ENCODE assay signal across 12 mouse cellular contexts in the genomic region with DNA sequence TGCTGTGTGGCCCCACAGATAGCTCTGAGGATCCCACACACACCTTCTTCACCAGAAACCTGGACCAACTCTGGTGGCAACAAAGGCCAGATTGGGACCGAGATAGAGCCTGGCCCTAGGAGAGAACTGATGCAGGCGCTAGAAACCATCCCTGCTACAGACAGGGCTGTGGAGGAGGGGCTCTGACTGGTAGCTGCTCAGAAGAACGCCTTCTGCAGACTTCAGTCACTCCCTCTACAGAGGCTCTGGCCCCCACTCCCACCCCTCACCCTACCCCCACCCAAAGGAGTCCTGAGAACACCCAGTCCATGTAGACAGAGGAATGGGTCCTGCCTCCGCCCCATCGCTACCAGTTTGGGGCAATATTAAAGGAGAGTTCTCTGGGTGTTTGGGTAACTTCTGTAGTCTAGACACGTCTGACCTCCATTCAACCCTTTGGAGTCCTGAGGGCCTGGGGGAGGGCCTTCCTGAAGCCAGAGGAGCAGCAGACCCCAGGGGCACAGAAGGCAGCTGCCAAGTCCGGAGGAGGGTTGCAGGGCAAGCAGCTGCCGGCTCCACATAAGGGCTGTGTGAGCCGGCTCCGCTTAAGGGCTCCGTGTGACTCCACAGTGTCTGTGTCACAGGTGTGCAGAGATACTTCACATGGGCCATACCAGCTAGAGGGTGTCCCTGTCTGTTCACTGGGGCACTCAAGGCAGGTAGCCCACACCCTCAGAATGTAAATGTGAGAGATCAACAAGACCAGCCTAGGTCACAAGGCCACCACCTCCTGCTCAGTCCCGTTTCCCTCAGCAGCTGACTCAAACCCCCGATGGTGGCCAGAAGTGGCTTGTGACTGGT. TPM values are rescaled to one million over a fixed set of nuclear protein-coding genes. Genes with fewer than 3 reads are reported as not detected.
DNase-seq lines count a peak whose midpoint lies in the region; ATAC-seq and TF ChIP-seq lines count a peak whose summit lies in the region.
"Had no signal": no experiment of that assay in that cellular context is flagged by ENCODE, and none has a peak within 500 bp of the region (broad histone marks: within the 10 kb centered on the region; RNA-seq: fewer than 3 reads in every experiment).

No protein-coding gene starts in this region.

- H3K4me3 ChIP-seq in kidney, embryonic 14.5 days (ENCODE audit: low read length): no peak overlapping the region
- no peak overlapping the region for H3K4me3 ChIP-seq in forebrain, embryonic 13.5 days
- no peak overlapping the region for H3K4me3 ChIP-seq in midbrain, embryonic 11.5 days (ENCODE audit: low read depth, low read length)

- peaks cover 24% of the 10 kb centered on the region for H3K4me1 ChIP-seq in kidney, embryonic 14.5 days (ENCODE audit: control insufficient read depth, insufficient read depth, low read length)
- peaks cover 54% of the 10 kb centered on the region for H3K4me1 ChIP-seq in forebrain, embryonic 13.5 days
- peaks cover 34% of the 10 kb centered on the region for H3K4me1 ChIP-seq in midbrain, embryonic 11.5 days (ENCODE audit: control insufficient read depth, insufficient read depth, low read length)

- TF ChIP-seq POLR2A in brain, embryonic 14.5 days (IDR thresholded peaks at IDR 0.05; ENCODE audit: borderline replicate concordance, extremely low read depth, insufficient read depth, insufficient read length, poor library complexity, severe bottlenecking): no peak

- ATAC-seq in kidney, embryonic 14.5 days (ENCODE audit: low FRiP score, low TSS enrichment): 0 out of 2 replicates have a peak, but pooled peaks have one; percentile 36
- peak; percentile 28; the same call in 1 of the 2 replicates for ATAC-seq in forebrain, embryonic 13.5 days
- ATAC-seq in midbrain, embryonic 11.5 days (ENCODE audit: low FRiP score): peak; percentile 72
- ATAC-seq: intestine, embryonic 16.5 days had no signal

- intact Hi-C loops in left cerebral cortex, postnatal 25 days (cut with DNase I): no loop called here

- no peak for DNase-seq in kidney, adult 9 months
- DNase-seq in brain, embryonic 14.5 days (ENCODE audit: low read depth): peak; percentile 66
- peak; percentile 92 for DNase-seq in midbrain, embryonic 11.5 days (ENCODE audit: low spot score, missing footprints)
- no peak for DNase-seq in thymus, postnatal 14 days
- DNase-seq in left cerebral cortex, postnatal 25 days (ENCODE audit: low spot score in 2 of 2): no peak
- DNase-seq in T-cell, adult 2 months (ENCODE audit: low spot score): no peak
- DNase-seq: adrenal gland, adult 8-10 months; cerebellum, adult 8-10 months; thymus, postnatal 4 days had no signal

- H3K9ac ChIP-seq in kidney, embryonic 14.5 days (ENCODE audit: low read depth, low read length): 0 out of 2 replicates have a peak overlapping the region, but pooled peaks have one; percentile 28
- peak overlapping the region; percentile 26 for H3K9ac ChIP-seq in forebrain, embryonic 13.5 days
- 0 out of 2 replicates have a peak overlapping the region, but pooled peaks have one; percentile 27 for H3K9ac ChIP-seq in midbrain, embryonic 11.5 days (ENCODE audit: low read length)

- WGBS in kidney, embryonic 14.5 days: 12% methylated on average over 13 of the region's 13 CpGs
- WGBS in forebrain, embryonic 13.5 days: 46% methylated on average over 13 of the region's 13 CpGs
- 48% methylated on average over 13 of the region's 13 CpGs for WGBS in midbrain, embryonic 11.5 days

- no peaks in the 10 kb centered on the region for H3K9me3 ChIP-seq in kidney, embryonic 14.5 days (ENCODE audit: control insufficient read depth, low read length)
- H3K9me3 ChIP-seq in forebrain, embryonic 13.5 days (replicated peaks): no peaks in the 10 kb centered on the region
- no peaks in the 10 kb centered on the region for H3K9me3 ChIP-seq in midbrain, embryonic 11.5 days (ENCODE audit: control insufficient read depth, low read length)

- no peaks in the 10 kb centered on the region for H3K36me3 ChIP-seq in kidney, embryonic 14.5 days (ENCODE audit: control insufficient read depth, insufficient read depth, low read length)
- peaks cover 9% of the 10 kb centered on the region; the same call in 1 of the 2 replicates for H3K36me3 ChIP-seq in forebrain, embryonic 13.5 days (ENCODE audit: poor library complexity, severe bottlenecking)
- no peaks in the 10 kb centered on the region for H3K36me3 ChIP-seq in midbrain, embryonic 11.5 days (ENCODE audit: control insufficient read depth, insufficient read depth, low read length)

- H3K27ac ChIP-seq in kidney, embryonic 14.5 days (ENCODE audit: low read depth, low read length): no peak overlapping the region
- peak overlapping the region; percentile 31; the same call in 1 of the 2 replicates for H3K27ac ChIP-seq in forebrain, embryonic 13.5 days
- H3K27ac ChIP-seq in midbrain, embryonic 11.5 days (ENCODE audit: low read depth, low read length): peak overlapping the region; percentile 26; the same call in 1 of the 2 replicates

- H3K27me3 ChIP-seq in kidney, embryonic 14.5 days (ENCODE audit: control insufficient read depth, insufficient read depth, low read length): no peaks in the 10 kb centered on the region
- no peaks in the 10 kb centered on the region for H3K27me3 ChIP-seq in forebrain, embryonic 13.5 days
- H3K27me3 ChIP-seq in midbrain, embryonic 11.5 days (ENCODE audit: control insufficient read depth, insufficient read depth, low read length): no peaks in the 10 kb centered on the region

- H3K4me2 ChIP-seq in kidney, embryonic 14.5 days (replicated peaks; ENCODE audit: low read depth, low read length): no peak overlapping the region; the same call in 1 of the 2 replicates
- no peak overlapping the region; the same call in 1 of the 2 replicates for H3K4me2 ChIP-seq in forebrain, embryonic 13.5 days
- no peak overlapping the region for H3K4me2 ChIP-seq in midbrain, embryonic 11.5 days

- no peak for TF ChIP-seq CTCF in brain, embryonic 14.5 days (IDR thresholded peaks at IDR 0.05; ENCODE audit: borderline replicate concordance, extremely low read depth, insufficient read depth, insufficient read length)

RNA-seq across cellular contexts. Expression of gene Actg1, which starts 51.8 kb away (rescaled TPM):
- 2,303 and 2,603 TPM in 2 replicates for polyA plus RNA-seq in kidney, embryonic 14.5 days (2014; fragmentation: Nextera tagmentation; extraction: Ambion mirVana)
- 1,716 and 3,108 TPM in 2 replicates for polyA plus RNA-seq in brain, embryonic 14.5 days (2012; rRNA removed)
- 3,229 and 3,555 TPM in 2 replicates for polyA plus RNA-seq in forebrain, embryonic 13.5 days (2015; fragmentation: Nextera tagmentation; extraction: Ambion mirVana)
- 2,965 and 3,081 TPM in 2 replicates for polyA plus RNA-seq in midbrain, embryonic 11.5 days (2014; fragmentation: Nextera tagmentation; extraction: Ambion mirVana)
- 1,000 to 10,000 TPM; 1,262 to 1,272 TPM for total RNA-seq in left cerebral cortex, postnatal 25 days (2021)

Comparison
In these comparisons a context has a peak if more than half of its experiments do, and no peak if none do; other contexts are left out.
1. DNase-seq: peak in brain, embryonic 14.5 days (single experiment) and midbrain, embryonic 11.5 days (single experiment); none in kidney, adult 9 months (single experiment), thymus, postnatal 14 days (single experiment), left cerebral cortex, postnatal 25 days (0 of 2) and T-cell, adult 2 months (single experiment).
2. Peak in every context shown above with its lines, with median percentiles within 50 percentile points of each other: ATAC-seq and H3K9ac ChIP-seq.